Mouse (Mus musculus) intestine, postnatal 0 days (tissue): ENCODE measurements around the gene Hoxb2. TPM values are rescaled to one million over a fixed set of nuclear protein-coding genes. Genes with fewer than 3 reads are reported as not detected.

Experiments used
- ATAC-seq: fragments of 200-750 bp; cut with Nextera tagmentation; 2 replicates; pipeline ENCODE4 v1.8.0; 2017; ENCODE audit warnings: mild to moderate bottlenecking, moderate TSS enrichment, moderate library complexity
- H3K27ac ChIP-seq: fragments of 300-500 bp; sonication (generic); 2 replicates; pipeline ENCODE4 v1.5.1; 2014; ENCODE audit warnings: mild to moderate bottlenecking, low read depth, low read length, moderate library complexity
- H3K27me3 ChIP-seq: fragments of 300-500 bp; sonication (generic); replicated peaks from 2 replicates; pipeline ENCODE4 v1.6.1; 2014; ENCODE audit warnings: low read length, mixed read lengths; ENCODE audit not compliant: control insufficient read depth, insufficient read depth
- H3K36me3 ChIP-seq: fragments of 300-500 bp; sonication (generic); 2 replicates; pipeline ENCODE4 v1.6.1; 2014; ENCODE audit warnings: mild to moderate bottlenecking, moderate library complexity; ENCODE audit not compliant: control insufficient read depth, insufficient read depth
- H3K4me1 ChIP-seq: fragments of 300-500 bp; sonication (generic); replicated peaks from 2 replicates; pipeline ENCODE4 v1.6.1; 2014; ENCODE audit warnings: antibody characterized with exemption, low read length, mixed read lengths; ENCODE audit not compliant: control insufficient read depth, insufficient read depth
- H3K4me2 ChIP-seq: fragments of 300-500 bp; sonication (generic); replicated peaks from 2 replicates; pipeline ENCODE4 v1.6.1; 2014; ENCODE audit warnings: low read depth, mild to moderate bottlenecking, moderate library complexity
- H3K4me3 ChIP-seq: fragments of 300-500 bp; sonication (generic); 2 replicates; pipeline ENCODE4 v1.5.1; 2014; ENCODE audit warnings: low read depth, low read length
- H3K9ac ChIP-seq: fragments of 300-500 bp; sonication (generic); 2 replicates; pipeline ENCODE4 v1.6.1; 2014; ENCODE audit warnings: mild to moderate bottlenecking, low read depth, low read length
- H3K9me3 ChIP-seq: fragments of 300-500 bp; sonication (generic); 2 replicates; pipeline ENCODE4 v1.6.1; 2016; ENCODE audit warnings: mixed run types; ENCODE audit not compliant: control insufficient read depth
- CTCF ChIP-seq: sonication (generic); IDR thresholded peaks from 2 replicates; pipeline ENCODE4 v1.5.1; 2016; ENCODE audit warnings: low read depth, mild to moderate bottlenecking, control low read depth, antibody characterized with exemption, moderate library complexity
- WGBS: fragments of 180-500 bp; shearing (Covaris S2); extraction: QIAGEN DNeasy Blood & Tissue Kit; methylation state at CpG from one replicate; pipeline ENCODE4 v1.1.7; 2014; 5-methylcytosine and 5-hydroxymethylcytosine counted together
- polyA plus RNA-seq: library from polyadenylated mRNA; unstranded; fragments of >200 nt; fragmentation: Nextera tagmentation; extraction: Ambion mirVana; gene quantifications from 2 replicates; pipeline ENCODE4 v1.2.1, GENCODE M21; 2015

Gene Hoxb2
- polyA plus RNA-seq, 1 experiment from 2014 or later = 8.4 TPM

- Histone ChIP-seq H3K27me3 (peaks cover 59% of the 10 kb centered on the region; the same call in 1 of the 2 replicates), H3K36me3 (no peaks in the 10 kb centered on the region), H3K4me1 (no peaks in the 10 kb centered on the region), H3K4me2 (peak overlapping the region; percentile 83), H3K9ac (peak overlapping the region; percentile 60), H3K4me3 (peak overlapping the region; percentile 45), H3K9me3 (no peaks in the 10 kb centered on the region), H3K27ac (peak overlapping the region; percentile 77)
- no peak for TF ChIP-seq CTCF
- 22% methylated on average over 34 of the region's 34 CpGs for WGBS
- no peak for ATAC-seq
Measured at GRCm38 (mm10) chr11:96314671-96315343, 35.5 kb upstream of the Hoxb2 start.

GRCm38 (mm10) chr11:96315344-96315681 is 35.0 kb upstream of the Hoxb2 start:
- peak overlapping the region; percentile 60; the same call in 1 of the 2 replicates for H3K9ac ChIP-seq
- no peaks in the 10 kb centered on the region for H3K36me3 ChIP-seq
- peak overlapping the region; percentile 83 for H3K4me2 ChIP-seq
- H3K9me3 ChIP-seq = no peaks in the 10 kb centered on the region
- TF ChIP-seq CTCF = no peak
- H3K4me3 ChIP-seq = peak overlapping the region; percentile 45
- H3K27me3 ChIP-seq = peaks cover 55% of the 10 kb centered on the region; the same call in 1 of the 2 replicates
- WGBS = 34% methylated on average over 5 of the region's 5 CpGs
- no peak for ATAC-seq
- H3K4me1 ChIP-seq = no peaks in the 10 kb centered on the region
- H3K27ac ChIP-seq = peak overlapping the region; percentile 77

- WGBS = 18% methylated on average over 18 of the region's 18 CpGs
- Histone ChIP-seq H3K4me2 (peak overlapping the region; percentile 83), H3K9me3 (no peaks in the 10 kb centered on the region), H3K9ac (peak overlapping the region; percentile 27; the same call in 1 of the 2 replicates), H3K4me1 (no peaks in the 10 kb centered on the region), H3K4me3 (peak overlapping the region; percentile 59; the same call in 1 of the 2 replicates), H3K27ac (no peak overlapping the region), H3K36me3 (no peaks in the 10 kb centered on the region), H3K27me3 (peaks cover 50% of the 10 kb centered on the region; the same call in 1 of the 2 replicates)
- no peak for TF ChIP-seq CTCF
- ATAC-seq = no peak
Measured at GRCm38 (mm10) chr11:96316696-96317607, 33.4 kb upstream of the Hoxb2 start.

- H3K27me3 ChIP-seq = peaks cover 43% of the 10 kb centered on the region; the same call in 1 of the 2 replicates
- peak within 1 kb of the TSS; percentile 83 for H3K4me2 ChIP-seq
- H3K9ac ChIP-seq = peak within 1 kb of the TSS; percentile 69
- H3K9me3 ChIP-seq = no peaks in the 10 kb centered on the region
- ATAC-seq = no peak
- no peak for TF ChIP-seq CTCF
- peak within 1 kb of the TSS; percentile 59 for H3K4me3 ChIP-seq
- WGBS = 16% methylated on average over 28 of the region's 28 CpGs
- H3K4me1 ChIP-seq = no peaks in the 10 kb centered on the region
- no peaks in the 10 kb centered on the region for H3K36me3 ChIP-seq
- peak within 1 kb of the TSS; percentile 94 for H3K27ac ChIP-seq
Measured at GRCm38 (mm10) chr11:96317608-96318367, 32.5 kb upstream of the Hoxb2 start, which contains the start of gene Hoxb4. Gene Hoxb4 (plus strand): TSS chr11:96318267.

- Histone ChIP-seq H3K4me3 (peak overlapping the region; percentile 59), H3K9me3 (no peaks in the 10 kb centered on the region), H3K27me3 (peaks cover 37% of the 10 kb centered on the region; the same call in 1 of the 2 replicates), H3K4me2 (peak overlapping the region; percentile 83), H3K36me3 (no peaks in the 10 kb centered on the region), H3K4me1 (no peaks in the 10 kb centered on the region), H3K27ac (peak overlapping the region; percentile 94), H3K9ac (peak overlapping the region; percentile 69)
- ATAC-seq = peak; percentile 60
- WGBS = under 1% methylated on average over 35 of the region's 45 CpGs
- TF ChIP-seq CTCF = no peak
Measured at GRCm38 (mm10) chr11:96318368-96319070, 31.8 kb upstream of the Hoxb2 start.
